Mouse (Mus musculus) spleen, embryonic (tissue): ENCODE results near the gene Ctsf.
"Not testable (repeated sequence)": the region's sequence is repeated elsewhere in the genome, so short reads cannot be mapped to it uniquely, and the experiment has no call there.

ENCODE experiments used
- CTCF ChIA-PET: fragments of 350-600 bp; sonication (Branson Sonifier 250); formaldehyde crosslinking; loops from one replicate; lab custom pipeline; 2022; lab: Charles Lee

Gene Ctsf

GRCm38 (mm10) chr19:4854552-4855469 lies at the start of gene Ctsf:
TSS of gene Ctsf (plus strand) at chr19:4855130.
- CTCF ChIA-PET, result interaction anchor here (0.5 to 0.6 kb wide), 2 partner anchors 116 to 657 kb away, joined by 5 read pairs; no protein-coding TSS in a partner anchor

GRCm38 (mm10) chr19:4810309-4810708 lies 44.6 kb upstream of the Ctsf start:
- CTCF ChIA-PET, result interaction anchor here (0.6 kb wide), 2 partner anchors 174 to 1604 kb away, joined by 4 to 5 read pairs; no protein-coding TSS in a partner anchor

- CTCF ChIA-PET, result interaction anchor here (0.6 kb wide), 1 partner anchor 1603 kb away, joined by 4 read pairs; no protein-coding TSS in a partner anchor
Observed at GRCm38 (mm10) chr19:4810746-4811062, 44.2 kb upstream of the Ctsf start.

GRCm38 (mm10) chr19:4811063-4811908 lies 43.6 kb upstream of the Ctsf start, which contains the start of the genes Gm21992 and Rbm14:
TSS of gene Gm21992 (minus strand) at chr19:4811612.
TSS of gene Rbm14 (minus strand) at chr19:4811634.
- CTCF ChIA-PET, result no interaction called here

- CTCF ChIA-PET, result no interaction called here
Observed at GRCm38 (mm10) chr19:4811909-4812242, 43.1 kb upstream of the Ctsf start.

- CTCF ChIA-PET, result not testable (repeated sequence)
Observed at GRCm38 (mm10) chr19:4812334-4812949, 42.5 kb upstream of the Ctsf start.

- CTCF ChIA-PET, result no interaction called here
Observed at GRCm38 (mm10) chr19:4813015-4813414, 41.9 kb upstream of the Ctsf start.

- CTCF ChIA-PET, result no interaction called here
Observed at GRCm38 (mm10) chr19:4817182-4817835, 37.6 kb upstream of the Ctsf start.

GRCm38 (mm10) chr19:4820678-4821303 lies 34.1 kb upstream of the Ctsf start:
- CTCF ChIA-PET, result no interaction called here

- CTCF ChIA-PET, result no interaction called here
Observed at GRCm38 (mm10) chr19:4828444-4829114, 26.4 kb upstream of the Ctsf start.

- CTCF ChIA-PET, result no interaction called here
Observed at GRCm38 (mm10) chr19:4829156-4829555, 25.8 kb upstream of the Ctsf start.

- CTCF ChIA-PET, result interaction anchor here (0.6 kb wide), 1 partner anchor 89 kb away, joined by 13 read pairs; no protein-coding TSS in a partner anchor
Observed at GRCm38 (mm10) chr19:4833977-4834376, 21.0 kb upstream of the Ctsf start.

GRCm38 (mm10) chr19:4836096-4836495 lies 18.8 kb upstream of the Ctsf start:
- CTCF ChIA-PET, result interaction anchor here (1.0 kb wide), 1 partner anchor 9 kb away, joined by 3 read pairs; no protein-coding TSS in a partner anchor

GRCm38 (mm10) chr19:4837049-4837448 lies 17.9 kb upstream of the Ctsf start:
- CTCF ChIA-PET, result no interaction called here

- CTCF ChIA-PET, result interaction anchor here (0.8 kb wide), 1 partner anchor 64 kb away, joined by 4 read pairs; no protein-coding TSS in a partner anchor
Observed at GRCm38 (mm10) chr19:4838526-4839140, 16.3 kb upstream of the Ctsf start.

- CTCF ChIA-PET, result interaction anchor here (0.8 kb wide), 1 partner anchor 63 kb away, joined by 4 read pairs; no protein-coding TSS in a partner anchor
Observed at GRCm38 (mm10) chr19:4839149-4839548, 15.8 kb upstream of the Ctsf start, which contains the start of the genes Ccs and Ccdc87. TSS of gene Ccs (minus strand) at chr19:4839332. TSS of gene Ccdc87 (plus strand) at chr19:4839366.

- CTCF ChIA-PET, result no interaction called here
Observed at GRCm38 (mm10) chr19:4840848-4841247, 14.1 kb upstream of the Ctsf start.

- CTCF ChIA-PET, result no interaction called here
Observed at GRCm38 (mm10) chr19:4842611-4843010, 12.3 kb upstream of the Ctsf start.

- CTCF ChIA-PET, result no interaction called here
Observed at GRCm38 (mm10) chr19:4845846-4846245, 9.1 kb upstream of the Ctsf start.
